Mouse (Mus musculus): ENCODE measurements around the gene Man2a1.

GRCm38 (mm10) chr17:64630506-64630905, 30.0 kb downstream of the Man2a1 start:
- TF ChIP-seq EP300 (IDR thresholded peaks at IDR 0.05; ENCODE audit: insufficient read depth, low read depth, low read length) (no peak), POLR2A (IDR thresholded peaks at IDR 0.05; ENCODE audit: insufficient read depth, low read length) (no peak)

All from ES-Bruce4 (cell line).